Mouse (Mus musculus): ENCODE measurements around the gene Nod1.
"Not testable (repeated sequence)": the region's sequence is repeated elsewhere in the genome, so short reads cannot be mapped to it uniquely, and the experiment has no call there.

Gene Nod1

GRCm38 (mm10) chr6:54975616-54976015 lies 3.2 kb upstream of the Nod1 start:
- no peak for DNase-seq

GRCm38 (mm10) chr6:54974501-54974900 lies 2.1 kb upstream of the Nod1 start:
- DNase-seq, result peak; percentile 42

DNA sequence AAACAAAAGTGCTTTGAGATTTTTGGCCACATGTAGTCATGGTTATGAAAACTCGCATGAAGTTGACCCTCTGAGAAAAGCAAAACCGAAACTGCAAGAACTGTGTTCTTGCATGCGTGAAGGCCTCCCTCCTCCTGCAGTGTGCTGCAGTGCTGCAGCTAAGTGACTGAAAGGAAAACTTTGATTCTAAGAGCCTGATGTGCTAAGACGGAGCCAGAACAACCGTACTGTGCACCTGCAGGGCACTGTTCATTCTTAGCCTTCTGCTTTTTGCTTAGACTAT lies 458 bp upstream of the Nod1 start:
- DNase-seq, result peak; percentile 51

GRCm38 (mm10) chr6:54971731-54972110 lies 691 bp downstream of the Nod1 start:
- peak; percentile 15 for DNase-seq

- DNase-seq, result no peak
These were observed 1.9 kb downstream of the Nod1 start for GRCm38 (mm10) chr6:54970506-54970905.

DNA sequence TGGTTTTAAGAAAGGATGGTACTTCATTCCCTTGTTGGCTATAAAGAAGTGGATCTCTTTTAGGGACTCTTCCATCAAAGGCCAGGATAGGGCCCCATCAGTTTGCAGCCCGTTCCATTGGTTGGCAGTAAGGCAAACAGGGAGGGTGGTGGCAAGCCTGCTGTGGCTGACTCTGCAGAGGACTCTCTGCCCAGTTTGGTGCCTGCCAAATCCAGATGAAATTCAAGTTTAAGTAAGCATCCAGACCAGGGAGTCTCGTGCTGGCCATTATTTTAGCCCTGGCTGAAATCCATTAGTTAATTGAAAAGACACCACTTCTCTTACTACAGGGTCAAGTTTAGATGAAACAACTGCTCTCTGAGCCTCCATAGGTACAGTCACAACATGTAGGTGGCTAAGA lies 2.6 kb downstream of the Nod1 start:
- DNase-seq, result no peak

GRCm38 (mm10) chr6:54967591-54967990 lies 4.8 kb downstream of the Nod1 start:
- no peak for DNase-seq

- DNase-seq, result no peak
These were observed 7.2 kb downstream of the Nod1 start for GRCm38 (mm10) chr6:54965234-54965633.

- DNase-seq, result no peak
These were observed 7.7 kb downstream of the Nod1 start for GRCm38 (mm10) chr6:54964755-54965154.

- no peak for DNase-seq
These were observed 8.8 kb downstream of the Nod1 start for GRCm38 (mm10) chr6:54963599-54963998.

GRCm38 (mm10) chr6:54957655-54958054 lies 14.8 kb downstream of the Nod1 start:
- DNase-seq, result no peak

DNA sequence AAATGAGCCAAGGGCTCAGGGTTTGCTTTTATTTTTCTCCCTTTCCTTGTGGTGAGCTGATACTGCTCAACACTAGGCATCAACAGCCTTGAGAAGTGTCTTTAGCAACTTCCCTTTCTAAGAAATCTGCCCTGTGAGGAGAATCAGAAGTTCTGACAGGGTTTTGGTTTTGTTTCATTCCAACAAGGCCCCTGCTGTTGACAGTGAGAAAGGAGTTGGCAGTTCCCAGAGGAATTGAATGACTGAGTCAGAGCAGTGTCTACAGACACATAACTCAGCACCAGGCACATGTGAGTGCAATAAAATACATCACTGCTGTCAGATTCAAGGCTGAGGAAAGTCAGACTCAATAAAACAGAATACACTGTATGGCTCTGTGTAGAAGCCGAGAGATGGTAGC lies 16.0 kb downstream of the Nod1 start:
- DNase-seq, result no peak

- DNase-seq, result no peak
These were observed 16.5 kb downstream of the Nod1 start for GRCm38 (mm10) chr6:54955949-54956348.

- DNase-seq, result no peak
These were observed 17.6 kb downstream of the Nod1 start for GRCm38 (mm10) chr6:54954659-54955414.

GRCm38 (mm10) chr6:54953399-54953798 lies 19.0 kb downstream of the Nod1 start:
- DNase-seq, result not testable (repeated sequence)

- no peak for DNase-seq
These were observed 19.9 kb downstream of the Nod1 start for GRCm38 (mm10) chr6:54952542-54952941.

DNA sequence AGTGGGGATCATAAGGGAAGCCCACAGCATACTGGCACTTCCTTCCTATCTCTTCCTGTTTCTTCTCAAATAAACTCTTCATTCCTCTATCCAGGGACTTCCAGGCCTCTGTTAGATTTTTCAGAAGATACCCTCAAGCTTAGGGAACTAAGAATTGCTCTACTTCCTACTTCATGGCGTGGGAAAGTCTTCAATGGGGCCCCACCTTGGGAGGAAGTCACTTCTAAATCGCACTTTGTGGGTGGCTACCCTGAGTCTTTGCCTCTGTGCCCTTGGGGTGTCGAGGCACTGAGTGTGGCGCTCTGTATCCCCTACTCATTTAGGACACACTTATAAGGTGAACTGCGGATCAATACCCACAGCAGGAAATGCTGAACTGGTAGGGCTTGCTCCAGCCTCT lies 23.7 kb downstream of the Nod1 start:
- no peak for DNase-seq

DNA sequence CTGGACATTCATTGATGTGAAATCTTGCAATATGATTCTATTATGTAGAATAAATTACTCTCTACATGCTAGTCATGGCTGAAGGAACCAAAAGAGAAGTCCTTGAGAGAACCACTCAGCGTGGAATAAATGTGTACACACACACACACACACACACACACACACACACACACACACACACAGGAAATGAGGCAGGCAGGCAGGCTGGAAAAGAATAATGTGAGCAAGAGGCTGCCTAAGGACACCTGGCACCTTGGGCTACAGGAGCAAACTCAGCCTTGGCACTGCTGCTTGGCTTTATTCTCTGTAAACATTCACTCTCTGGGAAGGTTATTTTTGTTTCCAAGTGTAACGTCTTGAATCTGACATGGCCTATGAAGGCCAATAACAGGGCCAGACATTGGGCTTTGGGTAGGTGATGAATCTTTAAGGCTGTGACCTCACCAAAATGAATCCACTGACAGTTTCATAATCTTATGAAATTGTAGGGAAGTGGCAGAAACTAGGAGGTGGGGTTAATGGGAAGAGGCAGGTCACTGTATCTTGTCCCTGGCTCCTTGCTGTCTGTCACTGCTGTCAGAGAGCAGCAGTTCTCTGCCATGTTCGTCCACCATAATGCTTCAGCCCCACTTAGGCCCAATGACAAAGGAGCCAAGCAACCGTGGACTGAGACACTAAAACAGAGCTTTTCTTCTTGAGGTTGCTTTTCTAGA lies 26.0 kb downstream of the Nod1 start:
- DNase-seq, result no peak

DNA sequence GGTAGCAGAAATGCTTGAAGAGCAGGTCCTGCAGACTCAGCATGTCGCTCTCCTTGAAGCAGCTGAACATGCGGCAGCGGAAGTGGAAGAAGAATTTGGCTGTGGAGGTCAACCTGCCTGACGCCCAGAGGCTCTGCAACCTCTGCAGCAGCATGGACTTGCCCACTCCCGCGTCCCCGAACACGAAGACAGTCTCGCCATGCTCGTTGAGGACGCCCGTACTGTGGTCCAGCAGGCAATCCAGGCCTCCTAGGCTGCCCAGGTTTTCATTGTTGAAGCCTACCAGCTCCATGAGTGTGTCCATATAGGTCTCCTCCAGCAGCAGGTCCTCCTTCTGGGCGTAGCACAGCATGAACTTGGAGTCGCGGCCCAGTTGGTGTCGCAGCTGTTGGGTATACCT lies 27.9 kb downstream of the Nod1 start:
- DNase-seq, result no peak

DNA sequence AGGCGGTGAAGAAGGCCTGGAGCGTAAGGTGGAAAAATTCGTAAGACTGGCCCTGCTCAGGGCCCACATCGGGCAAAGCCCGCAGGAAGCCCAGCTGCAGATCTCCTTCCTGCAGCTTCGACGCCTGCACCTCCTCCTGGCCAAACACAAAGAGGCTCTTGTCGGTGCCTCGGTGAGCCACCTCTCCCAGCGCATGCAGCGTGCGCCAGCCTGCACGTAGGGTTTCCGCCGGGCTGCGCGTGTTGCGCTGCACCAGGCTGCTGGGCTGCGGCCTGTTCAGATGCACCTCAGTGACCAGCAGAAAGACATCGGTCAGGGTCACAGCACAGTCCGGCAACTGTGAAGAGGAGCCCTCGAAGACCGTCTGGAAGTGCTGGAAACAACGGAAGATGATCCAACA lies 28.7 kb downstream of the Nod1 start:
- no peak for DNase-seq

- no peak for DNase-seq
These were observed 29.1 kb downstream of the Nod1 start for GRCm38 (mm10) chr6:54943292-54943691.

GRCm38 (mm10) chr6:54941149-54941548 lies 31.3 kb downstream of the Nod1 start:
- no peak for DNase-seq

GRCm38 (mm10) chr6:54940126-54940525 lies 32.3 kb downstream of the Nod1 start:
- no peak for DNase-seq

DNA sequence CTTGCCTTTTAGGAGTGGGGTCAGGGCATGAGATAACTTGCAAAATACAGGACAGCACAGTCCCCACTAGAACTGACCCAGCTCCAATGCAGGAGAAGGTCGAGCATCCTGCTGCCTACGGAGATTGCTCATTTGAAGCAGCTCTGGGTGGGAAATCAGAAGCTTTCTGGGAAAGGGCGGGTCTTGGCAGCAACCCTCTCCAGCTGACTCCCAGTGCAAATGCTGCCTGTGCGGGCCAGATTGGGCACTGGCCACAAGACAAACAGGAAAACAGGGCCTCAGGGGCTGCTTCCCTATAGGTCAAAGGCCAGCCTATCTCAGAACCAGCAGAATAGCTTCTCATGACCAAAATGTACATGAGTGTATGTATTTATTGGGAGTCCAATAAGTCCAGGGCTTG lies 32.8 kb downstream of the Nod1 start:
- DNase-seq, result no peak

DNA sequence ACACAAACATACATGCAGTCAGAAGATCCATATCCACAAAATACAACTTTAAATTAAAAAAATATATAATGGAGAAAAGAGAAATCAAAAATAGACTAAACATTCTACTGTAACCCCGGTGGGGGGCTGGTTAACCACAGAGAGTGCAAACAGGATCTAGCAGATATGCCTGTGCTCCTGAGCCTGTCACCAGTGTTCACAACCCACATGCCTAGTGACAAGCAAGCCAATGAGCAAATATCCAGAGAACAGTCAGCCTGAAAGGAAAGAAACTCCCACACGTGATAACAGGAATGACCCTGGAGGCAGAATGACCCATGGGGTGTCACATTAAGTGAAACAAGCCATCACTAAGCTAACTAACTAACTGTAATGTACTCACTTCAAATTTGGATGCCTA lies 35.9 kb downstream of the Nod1 start:
- DNase-seq, result no peak
